Mouse (Mus musculus): Measurements from ENCODE around the gene Tbc1d8. TPM values are rescaled to one million over a fixed set of nuclear protein-coding genes. Genes with fewer than 3 reads are reported as not detected.

The Tbc1d8 gene
- polyA plus RNA-seq, 2 experiments, result 11.5 to 14.3 TPM

- Histone ChIP-seq H3K4me1 (ENCODE audit: control insufficient read depth, insufficient read depth, low read length) (peaks cover 11% of the 10 kb centered on the region; the same call in 1 of the 2 replicates), H3K9me3 (ENCODE audit: control insufficient read depth, low read length) (no peaks in the 10 kb centered on the region), H3K27me3 (ENCODE audit: control insufficient read depth, insufficient read depth, low read length) (no peaks in the 10 kb centered on the region), H3K4me2 (replicated peaks; ENCODE audit: low read depth, low read length, severe bottlenecking) (no peak overlapping the region), H3K9ac (ENCODE audit: low read depth, low read length, severe bottlenecking) (no peak overlapping the region), H3K27ac (replicated peaks; ENCODE audit: low read depth, low read length) (no peak overlapping the region), H3K36me3 (ENCODE audit: control insufficient read depth, insufficient read depth, low read length) (no peaks in the 10 kb centered on the region), H3K4me3 (replicated peaks; ENCODE audit: low read length) (no peak overlapping the region)
- TF ChIP-seq POLR2A (IDR thresholded peaks at IDR 0.05; ENCODE audit: borderline replicate concordance, extremely low read depth, insufficient read depth, insufficient read length), result no peak
- WGBS, result 82% methylated on average over 13 of the region's 13 CpGs
- no peak for ATAC-seq (ENCODE audit: low FRiP score, low read depth)
- no peak for DNase-seq (ENCODE audit: low spot score)
Observed at GRCm38 (mm10) chr1:39462036-39462435, 16.5 kb downstream of the Tbc1d8 start.

- DNase-seq (ENCODE audit: low spot score) (no peak), ATAC-seq (ENCODE audit: low FRiP score, low read depth) (no peak)
Observed at GRCm38 (mm10) chr1:39460495-39460894, 18.1 kb downstream of the Tbc1d8 start.

DNA sequence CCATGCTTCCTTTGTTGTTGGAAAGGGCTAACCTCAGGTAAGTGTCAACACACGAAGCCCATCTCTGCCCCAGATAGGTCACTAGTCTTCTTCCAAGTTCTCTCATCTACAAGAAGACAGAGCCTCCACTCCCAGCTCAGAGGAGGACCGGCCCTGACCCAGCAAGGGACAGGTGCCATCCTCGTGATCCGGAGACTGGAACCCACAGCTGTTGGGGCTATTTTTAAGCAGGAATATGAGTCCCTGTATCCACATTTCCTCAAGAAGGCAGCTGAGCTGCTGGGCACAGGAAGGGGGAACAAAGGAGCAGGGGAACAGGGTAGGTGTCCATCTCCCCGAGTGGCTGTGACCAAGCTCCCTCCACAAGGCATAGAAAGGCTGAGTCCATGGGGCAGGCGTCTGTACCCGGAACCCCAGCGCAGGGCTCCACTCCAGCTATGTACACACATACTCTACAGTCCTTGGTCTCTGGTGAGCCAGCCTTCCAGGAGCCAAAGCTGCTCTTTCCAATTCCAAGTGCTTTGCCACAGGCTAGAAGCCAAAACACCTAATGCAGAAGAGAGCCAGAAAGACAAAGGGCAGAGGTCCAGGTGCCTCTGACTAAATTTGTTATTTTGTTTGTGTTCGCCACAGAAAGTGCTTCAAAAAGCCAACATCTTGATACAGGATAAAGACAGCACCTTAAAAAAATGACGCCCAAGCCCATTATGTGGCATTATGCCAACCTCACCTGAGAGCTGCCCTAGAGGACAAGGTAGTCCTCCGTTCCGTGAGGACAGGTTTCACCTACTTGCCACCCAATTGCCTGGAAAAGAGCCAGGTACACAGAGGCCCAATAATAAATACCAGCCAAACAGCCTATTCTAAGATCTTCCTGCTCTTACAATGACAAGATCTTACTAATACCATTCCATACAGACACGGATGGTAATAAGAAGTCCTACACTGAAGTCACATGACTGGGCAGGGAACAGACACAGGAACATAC lies 20.4 kb downstream of the Tbc1d8 start:
- Histone ChIP-seq H3K36me3 (ENCODE audit: control insufficient read depth, insufficient read depth, low read length) (no peaks in the 10 kb centered on the region), H3K9ac (ENCODE audit: low read depth, low read length, severe bottlenecking) (no peak overlapping the region), H3K27ac (replicated peaks; ENCODE audit: low read depth, low read length) (no peak overlapping the region), H3K4me3 (replicated peaks; ENCODE audit: low read length) (no peak overlapping the region), H3K4me2 (replicated peaks; ENCODE audit: low read depth, low read length, severe bottlenecking) (no peak overlapping the region), H3K27me3 (ENCODE audit: control insufficient read depth, insufficient read depth, low read length) (no peaks in the 10 kb centered on the region), H3K9me3 (ENCODE audit: control insufficient read depth, low read length) (no peaks in the 10 kb centered on the region), H3K4me1 (ENCODE audit: control insufficient read depth, insufficient read depth, low read length) (0 out of 2 replicates have a peak, but pooled peaks cover 2% of the 10 kb centered on the region)
- WGBS, result 82% methylated on average over 13 of the region's 13 CpGs
- DNase-seq (ENCODE audit: low spot score) (no peak), ATAC-seq (ENCODE audit: low FRiP score, low read depth) (peak; percentile 34; the same call in 1 of the 2 replicates)
- TF ChIP-seq POLR2A (IDR thresholded peaks at IDR 0.05; ENCODE audit: borderline replicate concordance, extremely low read depth, insufficient read depth, insufficient read length), result no peak

More at GRCm38 (mm10) chr1:39460495-39460894, 18.1 kb downstream of the Tbc1d8 start:
- TF ChIP-seq POLR2A (IDR thresholded peaks at IDR 0.05; ENCODE audit: borderline replicate concordance, extremely low read depth, insufficient read depth, insufficient read length), result no peak
- H3K9me3 ChIP-seq (ENCODE audit: control insufficient read depth, low read length), result no peaks in the 10 kb centered on the region
- H3K36me3 ChIP-seq (ENCODE audit: control insufficient read depth, insufficient read depth, low read length), result no peaks in the 10 kb centered on the region
- no peak overlapping the region for H3K9ac ChIP-seq (ENCODE audit: low read depth, low read length, severe bottlenecking)
- no peak overlapping the region for H3K4me3 ChIP-seq (replicated peaks; ENCODE audit: low read length)
- H3K27ac ChIP-seq (replicated peaks; ENCODE audit: low read depth, low read length), result no peak overlapping the region
- no peak overlapping the region for H3K4me2 ChIP-seq (replicated peaks; ENCODE audit: low read depth, low read length, severe bottlenecking)
- no peaks in the 10 kb centered on the region for H3K27me3 ChIP-seq (ENCODE audit: control insufficient read depth, insufficient read depth, low read length)
- peaks cover 11% of the 10 kb centered on the region; the same call in 1 of the 2 replicates for H3K4me1 ChIP-seq (ENCODE audit: control insufficient read depth, insufficient read depth, low read length)
- 60% methylated on average over 5 of the region's 5 CpGs for WGBS

DNA sequence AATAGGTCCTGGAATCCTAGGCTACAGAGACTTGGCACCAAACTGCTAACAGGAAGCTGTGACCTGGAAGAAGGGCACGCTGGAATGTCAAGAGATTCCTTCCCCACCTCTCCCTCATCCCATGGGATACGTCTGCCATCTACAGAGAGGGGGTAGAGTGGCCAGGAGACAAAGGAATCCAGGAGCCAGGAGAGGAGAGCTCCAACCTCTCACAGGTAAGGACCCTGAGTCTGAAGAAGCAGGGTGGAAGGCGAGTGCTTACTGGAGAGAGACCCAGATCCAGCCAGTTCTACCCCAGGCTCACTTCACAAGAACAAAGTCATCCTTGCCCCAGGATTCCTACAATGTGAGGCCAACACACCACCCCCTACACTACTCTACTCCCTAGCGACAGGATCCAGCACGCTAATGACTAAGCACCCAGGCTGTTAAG lies 22.1 kb downstream of the Tbc1d8 start:
- Histone ChIP-seq H3K9ac (ENCODE audit: low read depth, low read length, severe bottlenecking) (no peak overlapping the region), H3K27me3 (ENCODE audit: control insufficient read depth, insufficient read depth, low read length) (no peaks in the 10 kb centered on the region), H3K36me3 (ENCODE audit: control insufficient read depth, insufficient read depth, low read length) (no peaks in the 10 kb centered on the region), H3K9me3 (ENCODE audit: control insufficient read depth, low read length) (no peaks in the 10 kb centered on the region), H3K27ac (replicated peaks; ENCODE audit: low read depth, low read length) (no peak overlapping the region), H3K4me3 (replicated peaks; ENCODE audit: low read length) (no peak overlapping the region), H3K4me2 (replicated peaks; ENCODE audit: low read depth, low read length, severe bottlenecking) (no peak overlapping the region), H3K4me1 (ENCODE audit: control insufficient read depth, insufficient read depth, low read length) (peaks cover 5% of the 10 kb centered on the region; the same call in 1 of the 2 replicates)
- TF ChIP-seq POLR2A (IDR thresholded peaks at IDR 0.05; ENCODE audit: borderline replicate concordance, extremely low read depth, insufficient read depth, insufficient read length), result no peak
- DNase-seq (ENCODE audit: low spot score), result no peak
- 56% methylated on average over 5 of the region's 5 CpGs for WGBS
- ATAC-seq (ENCODE audit: low FRiP score, low read depth), result no peak

DNA sequence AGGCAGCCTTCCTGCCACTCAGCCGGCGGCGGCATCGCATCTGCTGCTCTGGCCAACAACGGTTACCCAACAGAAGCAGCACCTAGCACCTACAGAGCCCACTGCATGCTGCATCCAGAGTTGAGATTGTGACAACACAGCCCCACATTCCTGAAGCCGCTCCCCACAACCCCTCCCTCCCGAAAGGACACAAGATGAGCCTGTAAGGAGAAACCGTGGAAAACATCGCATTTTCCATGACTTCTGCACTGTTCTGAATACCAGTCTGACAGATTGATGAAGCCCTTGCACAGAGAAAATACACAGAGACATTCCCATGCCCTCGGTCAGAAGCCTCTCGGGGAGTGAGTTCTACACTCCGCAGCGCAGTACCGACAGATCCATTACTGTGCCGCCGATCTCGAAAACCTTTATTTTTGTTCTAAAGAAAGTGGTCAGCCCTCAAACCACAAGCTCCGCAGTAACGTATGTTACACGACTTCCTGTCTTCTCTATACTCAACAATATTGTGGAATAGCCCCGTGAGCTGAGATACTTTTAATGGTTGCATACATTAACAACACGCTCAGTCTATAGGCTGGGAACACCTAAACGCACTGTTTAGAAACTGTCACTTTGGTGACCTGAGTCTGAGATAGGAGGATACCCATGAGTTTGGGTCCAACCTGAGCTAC lies 23.1 kb downstream of the Tbc1d8 start:
- Histone ChIP-seq H3K27me3 (ENCODE audit: control insufficient read depth, insufficient read depth, low read length) (no peaks in the 10 kb centered on the region), H3K4me3 (replicated peaks; ENCODE audit: low read length) (no peak overlapping the region), H3K36me3 (ENCODE audit: control insufficient read depth, insufficient read depth, low read length) (no peaks in the 10 kb centered on the region), H3K9me3 (ENCODE audit: control insufficient read depth, low read length) (no peaks in the 10 kb centered on the region), H3K4me2 (replicated peaks; ENCODE audit: low read depth, low read length, severe bottlenecking) (no peak overlapping the region), H3K9ac (ENCODE audit: low read depth, low read length, severe bottlenecking) (no peak overlapping the region), H3K27ac (replicated peaks; ENCODE audit: low read depth, low read length) (no peak overlapping the region), H3K4me1 (ENCODE audit: control insufficient read depth, insufficient read depth, low read length) (peaks cover 11% of the 10 kb centered on the region)
- no peak for ATAC-seq (ENCODE audit: low FRiP score, low read depth)
- no peak for TF ChIP-seq POLR2A (IDR thresholded peaks at IDR 0.05; ENCODE audit: borderline replicate concordance, extremely low read depth, insufficient read depth, insufficient read length)
- 85% methylated on average over 23 of the region's 23 CpGs for WGBS
- DNase-seq (ENCODE audit: low spot score), result no peak
